Mouse (Mus musculus) frontal cortex, postnatal 25 days (tissue): Measurements from ENCODE around the gene Bpifb1.
A peak's percentile ranks its signal among the peaks of the same experiment; 100 is the strongest.
"Not testable (repeated sequence)": the region's sequence is repeated elsewhere in the genome, so short reads cannot be mapped to it uniquely, and the experiment has no call there.

Source experiments
- DNase-seq, 2 experiments: peaks; one replicate each; pipeline ENCODE4 v3.0.0; 2022; ENCODE audit warnings: low spot score in 2 of 2

Bpifb1 gene

DNA sequence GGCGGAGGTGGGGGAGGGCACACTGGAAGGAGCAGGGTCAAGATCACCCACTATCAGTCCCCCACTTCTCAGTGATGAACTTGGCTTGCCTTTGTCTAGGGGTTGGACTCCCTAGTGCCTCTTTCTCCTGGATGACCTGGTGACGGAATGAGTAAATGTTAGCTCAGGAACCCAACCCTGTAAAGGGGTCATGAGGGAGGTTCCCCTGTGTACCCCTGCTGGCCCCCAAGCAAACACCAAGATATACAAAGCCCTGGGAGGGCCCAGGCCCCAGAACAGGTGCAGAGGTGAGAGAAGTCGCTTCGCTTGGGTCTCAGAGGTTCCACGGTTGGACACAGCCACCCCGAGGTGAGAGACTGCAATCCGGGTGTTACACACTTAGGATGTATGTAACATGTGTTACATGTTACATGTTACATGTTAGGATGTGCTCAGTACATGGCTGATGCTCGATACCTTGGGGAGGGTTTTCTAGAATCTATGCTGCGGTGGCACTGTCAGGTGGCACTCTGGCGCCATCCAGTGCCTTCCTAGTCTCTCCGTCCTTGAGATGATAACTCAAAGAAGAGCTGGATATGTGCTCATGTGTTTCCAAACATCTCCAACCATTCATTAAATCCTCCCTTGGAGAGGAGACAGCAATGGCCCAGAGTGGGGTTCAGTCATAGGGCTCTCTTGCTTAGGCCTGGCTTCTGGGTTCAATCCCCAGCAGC is at the start of gene Bpifb1:
TSS of gene Bpifb1 (plus strand) at position 273 of the 713 bp plus-strand sequence.
- no peak for DNase-seq

DNA sequence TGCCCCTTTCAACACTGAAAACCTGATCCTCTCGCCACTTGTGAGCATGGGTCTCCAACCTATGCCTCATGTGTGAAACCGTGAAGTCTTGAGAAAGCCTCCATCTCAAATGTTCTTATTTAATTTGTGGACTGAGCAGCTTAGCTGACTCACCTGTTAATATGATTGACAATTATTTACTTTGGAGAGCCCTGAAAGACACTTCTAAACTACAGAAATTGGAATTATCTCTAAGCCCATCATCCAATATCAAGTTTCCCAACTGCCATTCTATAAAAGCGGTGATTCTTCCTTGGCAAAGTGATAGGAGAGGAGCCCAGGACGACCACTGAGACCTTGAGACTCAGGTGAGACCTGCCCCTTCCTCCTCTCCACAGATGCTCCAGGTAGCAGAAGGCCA is 48.0 kb upstream of the Bpifb1 start, which contains the start of gene Bpifa1:
TSS of gene Bpifa1 (plus strand) at position 301 of the 400 bp plus-strand sequence.
- no peak for DNase-seq

DNA sequence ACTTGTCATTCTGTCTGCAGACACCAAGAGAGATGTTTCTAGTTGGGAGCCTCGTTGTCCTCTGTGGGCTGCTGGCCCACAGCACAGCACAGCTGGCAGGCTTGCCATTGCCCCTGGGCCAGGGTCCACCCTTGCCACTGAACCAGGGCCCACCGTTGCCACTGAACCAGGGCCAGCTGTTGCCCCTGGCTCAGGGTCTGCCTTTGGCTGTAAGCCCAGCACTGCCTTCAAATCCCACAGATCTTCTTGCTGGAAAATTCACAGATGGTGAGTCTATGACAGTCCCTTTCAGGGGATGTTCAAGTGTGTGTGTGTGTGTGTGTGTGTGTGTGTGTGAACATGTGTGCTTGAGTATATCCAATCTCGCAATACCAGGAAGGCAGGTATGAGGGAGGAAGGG is 46.9 kb upstream of the Bpifb1 start:
- no peak for DNase-seq

DNA sequence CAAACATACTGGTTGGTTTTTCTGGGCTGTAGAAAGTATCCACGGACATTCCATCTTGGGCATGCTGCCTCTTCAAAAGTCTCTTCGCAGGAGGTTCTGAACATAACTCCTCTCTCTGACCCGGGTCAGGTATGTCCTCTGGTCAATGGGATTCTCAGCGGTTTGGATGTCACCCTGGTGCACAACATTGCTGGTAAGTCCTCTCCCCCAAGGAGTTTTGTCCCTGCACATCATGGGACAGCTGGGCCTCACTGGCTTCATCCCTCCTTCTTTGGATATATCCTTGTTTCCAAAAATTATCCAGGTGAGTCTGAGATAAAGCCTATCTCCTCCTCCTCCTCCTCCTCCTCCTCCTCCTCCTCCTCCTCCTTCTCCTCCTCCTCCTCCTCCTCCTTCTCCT is 43.1 kb upstream of the Bpifb1 start:
- no peak for DNase-seq

DNA sequence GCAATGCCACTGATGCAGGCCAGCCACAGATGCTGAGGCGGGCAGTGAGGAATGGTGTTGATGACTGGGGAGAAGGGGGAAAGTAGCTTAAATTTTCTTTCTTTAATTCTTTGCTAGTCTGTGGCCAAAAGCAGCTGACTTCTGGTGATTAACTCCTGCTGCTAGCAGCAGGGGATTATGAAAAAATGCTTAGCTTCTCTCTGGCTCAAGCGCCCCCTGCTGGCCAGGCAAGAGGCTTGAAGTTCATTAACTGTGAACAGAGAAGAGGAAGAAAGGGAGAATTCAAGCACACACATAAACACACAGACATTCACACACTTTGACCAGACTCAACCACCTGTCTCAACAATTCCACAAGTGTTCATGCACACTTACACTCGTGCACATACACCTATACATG is 32.2 kb upstream of the Bpifb1 start:
- no peak for DNase-seq

DNA sequence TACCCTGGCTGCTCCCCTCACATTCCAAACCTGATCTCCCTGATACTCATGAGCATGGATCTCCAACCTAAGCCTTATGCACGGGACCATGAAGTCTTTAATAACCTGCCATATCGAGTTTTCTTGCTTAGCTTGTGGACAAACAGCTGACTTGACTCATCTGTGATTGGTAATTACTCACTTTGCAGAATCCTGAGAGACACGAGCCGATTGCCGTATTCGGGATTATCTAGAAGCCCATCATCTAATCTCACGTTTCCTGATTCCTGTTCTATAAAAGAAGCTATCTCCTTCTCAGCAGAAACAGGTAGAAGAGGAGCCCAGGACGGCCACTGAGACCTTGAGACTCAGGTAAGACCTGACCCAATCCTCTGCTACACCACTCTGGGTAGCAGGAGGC is 28.3 kb upstream of the Bpifb1 start, which contains the start of gene Bpifa5:
TSS of gene Bpifa5 (plus strand) at position 301 of the 400 bp plus-strand sequence.
- DNase-seq: no peak

DNA sequence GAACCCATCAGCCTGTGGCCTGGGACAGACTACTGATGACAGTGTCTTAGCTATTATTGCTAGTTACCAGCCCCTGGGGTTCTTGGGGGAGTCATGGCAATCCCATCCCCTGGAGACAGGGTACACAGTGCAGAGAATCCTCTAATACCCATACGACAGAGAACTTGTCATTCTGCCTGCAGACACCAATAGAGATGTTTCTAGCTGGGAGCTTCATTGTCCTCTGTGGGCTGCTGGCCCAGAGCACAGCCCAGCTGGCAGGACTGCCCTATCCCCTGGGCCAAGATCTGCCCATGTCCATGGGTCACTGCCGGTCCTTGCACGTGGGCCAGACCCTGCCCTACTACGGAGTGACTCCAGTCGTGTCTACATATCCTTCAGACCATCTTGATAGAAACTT is 27.3 kb upstream of the Bpifb1 start:
- no peak for DNase-seq

DNA sequence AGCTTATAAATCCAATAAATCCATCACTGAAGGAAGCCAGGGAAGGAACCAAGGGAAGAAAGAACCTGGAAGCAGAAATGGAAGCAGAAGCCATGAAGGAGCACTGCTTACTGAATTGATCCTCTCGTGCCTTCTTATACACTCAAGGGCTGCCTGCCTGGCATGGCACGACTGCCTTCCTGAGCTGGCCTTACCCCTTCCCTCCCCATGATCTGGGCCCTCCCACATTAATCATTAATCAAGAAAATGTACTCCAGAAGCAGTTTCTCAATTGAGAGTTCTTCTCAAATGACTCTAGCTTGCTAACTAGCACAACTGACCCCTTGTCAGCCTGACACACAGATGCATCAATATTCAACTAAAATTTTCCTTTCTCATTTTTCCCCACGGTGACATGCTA is 21.4 kb upstream of the Bpifb1 start:
- DNase-seq: no peak

DNA sequence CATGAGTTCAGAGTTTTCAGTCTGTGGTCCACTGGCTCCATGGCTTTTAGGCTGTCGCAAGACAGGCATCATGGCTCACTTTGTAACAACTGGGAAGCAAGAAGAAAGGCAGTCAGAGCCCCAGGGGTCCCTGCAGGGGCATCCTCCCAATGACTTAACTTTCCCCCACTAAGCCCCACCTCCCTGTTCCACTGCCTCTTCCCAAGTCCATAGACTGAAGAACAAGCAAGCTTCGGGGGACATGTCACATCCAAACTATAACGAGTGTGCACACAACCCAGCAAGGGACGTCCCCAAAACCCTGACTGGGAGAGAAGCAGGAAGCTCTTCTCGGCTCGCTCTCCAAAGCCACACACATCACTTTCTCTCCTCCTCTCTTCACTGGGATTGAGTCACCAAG is 19.0 kb upstream of the Bpifb1 start:
- DNase-seq: no peak

DNA sequence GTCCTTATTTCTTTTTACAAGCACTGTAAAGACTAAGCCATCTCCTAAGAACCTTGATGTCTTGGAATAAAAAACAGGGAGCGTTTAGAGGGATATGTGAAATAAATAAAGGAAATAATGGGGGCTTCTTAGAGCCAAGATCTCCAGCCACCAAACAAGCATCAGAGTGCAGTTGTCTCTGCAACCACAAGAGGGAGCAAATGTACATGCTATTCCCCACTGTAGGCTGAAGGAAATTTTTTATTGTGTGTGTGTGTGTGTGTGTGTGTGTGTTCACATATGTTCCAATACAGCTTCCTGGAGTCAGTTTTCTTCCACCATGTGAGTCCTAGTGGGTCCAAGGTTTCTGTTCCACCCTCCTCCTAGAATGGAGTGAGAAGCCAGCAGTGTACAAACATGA is 17.3 kb upstream of the Bpifb1 start:
- DNase-seq: peak in 1 of 2 experiments; percentile 22

DNA sequence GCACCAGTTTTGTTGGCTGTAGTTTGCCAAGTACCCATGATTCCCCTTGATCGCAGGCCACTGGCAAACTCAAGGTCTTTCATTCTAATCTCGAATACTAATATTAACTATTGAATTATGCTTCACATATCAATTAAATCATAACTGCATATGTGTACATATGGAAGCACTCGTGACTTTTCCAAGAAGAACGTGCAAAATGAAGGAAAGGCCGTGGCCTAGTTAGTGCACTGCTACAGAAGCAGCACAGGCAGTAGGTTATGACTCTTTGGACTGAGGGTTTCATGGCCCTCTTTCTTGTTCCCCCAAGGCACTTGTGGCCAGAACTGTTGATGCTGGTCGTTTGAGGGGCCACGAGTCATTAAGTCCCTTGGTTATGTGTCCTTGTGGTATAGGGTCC is 8.7 kb upstream of the Bpifb1 start:
- not testable (repeated sequence) for DNase-seq

DNA sequence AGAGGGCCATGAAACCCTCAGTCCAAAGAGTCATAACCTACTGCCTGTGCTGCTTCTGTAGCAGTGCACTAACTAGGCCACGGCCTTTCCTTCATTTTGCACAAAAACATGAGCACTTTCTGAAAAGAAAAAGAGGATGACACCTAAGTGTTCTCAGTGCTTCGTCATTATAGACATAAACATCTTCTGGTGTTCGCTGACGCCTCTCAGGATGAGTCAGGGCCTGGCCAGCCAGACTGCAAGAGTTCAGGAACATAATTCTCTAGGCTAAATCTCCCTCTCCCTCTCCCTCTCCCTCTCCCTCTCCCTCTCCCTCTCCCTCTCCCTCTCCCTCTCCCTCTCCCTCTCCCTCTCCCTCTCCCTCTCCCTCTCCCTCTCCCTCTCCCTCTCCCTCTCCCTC is 7.6 kb upstream of the Bpifb1 start:
- DNase-seq: not testable (repeated sequence)

DNA sequence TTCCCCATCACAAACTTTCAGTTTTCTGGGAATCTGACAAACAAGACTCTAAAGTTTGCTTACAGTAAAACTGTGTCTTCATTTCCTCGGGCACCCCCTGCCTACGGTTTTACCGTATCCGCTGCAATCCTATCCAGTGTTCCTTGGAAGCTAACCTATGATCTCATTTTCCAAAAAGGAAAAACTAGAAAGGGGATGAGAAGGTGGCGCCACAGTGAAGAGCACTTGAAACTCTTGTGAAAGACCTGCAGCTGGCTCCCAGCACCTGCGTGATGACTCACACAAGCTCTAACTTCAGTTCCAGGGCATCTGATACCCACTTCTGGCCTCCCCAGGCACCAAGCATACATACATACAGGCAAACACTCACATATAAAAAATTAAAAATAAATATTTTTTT is 5.3 kb upstream of the Bpifb1 start:
- no peak for DNase-seq

DNA sequence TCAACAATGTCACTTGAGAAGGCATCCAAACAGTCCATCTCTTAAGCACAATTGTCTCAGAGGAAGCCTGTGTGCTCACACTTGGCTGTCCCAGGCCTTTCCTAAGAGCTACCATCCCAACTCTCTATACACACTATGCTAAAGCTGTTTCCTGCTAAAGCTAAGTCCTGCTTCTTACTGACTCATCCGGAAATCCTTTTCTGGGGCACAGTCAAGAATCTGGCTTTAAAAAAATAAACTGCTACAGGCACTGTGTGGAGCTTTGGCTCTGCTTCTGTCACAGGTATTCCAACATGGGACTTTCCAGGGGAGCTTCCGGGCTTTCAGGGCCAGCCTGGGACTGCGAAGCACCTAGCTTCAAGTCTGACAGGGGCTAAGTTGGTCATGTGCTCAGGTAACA is 4.9 kb upstream of the Bpifb1 start:
- DNase-seq: no peak

DNA sequence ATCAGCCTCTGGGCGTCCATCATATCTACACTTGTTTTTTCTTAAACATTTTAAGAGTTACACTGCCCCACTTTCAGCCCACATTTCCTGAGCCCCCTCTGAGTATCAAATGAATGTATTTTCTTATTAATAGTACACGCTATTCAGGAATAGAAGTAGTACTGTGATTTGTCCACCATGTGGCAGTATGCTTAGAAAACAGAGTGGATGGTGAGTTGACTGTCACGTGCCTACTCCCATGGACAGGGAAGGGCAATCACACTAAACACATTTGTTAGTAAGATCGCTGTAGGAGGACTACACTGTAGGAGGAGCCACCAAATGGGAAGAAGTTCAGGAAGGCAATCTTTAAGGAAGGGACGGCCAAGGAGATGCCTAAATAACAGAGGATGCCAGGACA is 3.1 kb upstream of the Bpifb1 start:
- DNase-seq: no peak

DNA sequence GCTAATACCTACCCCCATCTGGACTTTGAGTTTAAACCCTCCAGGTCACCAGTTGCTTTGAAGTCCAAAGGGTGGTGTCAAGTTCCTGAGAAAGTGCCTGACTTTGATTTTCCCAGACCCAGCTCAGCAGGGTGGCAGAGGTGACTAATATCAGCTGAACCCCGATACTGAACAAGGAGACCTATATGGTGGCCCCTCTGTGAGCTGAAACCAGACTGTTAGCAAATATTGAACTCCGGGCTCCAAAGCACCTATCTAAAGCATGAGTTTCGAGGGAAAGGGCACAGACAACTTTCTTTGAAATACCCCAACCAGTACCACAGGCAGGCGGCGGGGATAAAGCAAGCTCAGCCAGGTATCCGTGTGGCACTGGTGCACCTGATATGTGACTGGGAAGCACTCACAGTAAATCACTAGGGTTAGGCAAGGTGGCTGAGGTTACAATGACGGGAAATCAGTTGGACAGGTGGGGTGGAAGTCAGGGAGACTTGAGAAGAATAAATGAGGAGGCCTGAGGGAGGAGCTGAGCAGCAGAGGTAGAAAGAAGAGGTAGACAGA is 662 bp upstream of the Bpifb1 start:
- no peak for DNase-seq

DNA sequence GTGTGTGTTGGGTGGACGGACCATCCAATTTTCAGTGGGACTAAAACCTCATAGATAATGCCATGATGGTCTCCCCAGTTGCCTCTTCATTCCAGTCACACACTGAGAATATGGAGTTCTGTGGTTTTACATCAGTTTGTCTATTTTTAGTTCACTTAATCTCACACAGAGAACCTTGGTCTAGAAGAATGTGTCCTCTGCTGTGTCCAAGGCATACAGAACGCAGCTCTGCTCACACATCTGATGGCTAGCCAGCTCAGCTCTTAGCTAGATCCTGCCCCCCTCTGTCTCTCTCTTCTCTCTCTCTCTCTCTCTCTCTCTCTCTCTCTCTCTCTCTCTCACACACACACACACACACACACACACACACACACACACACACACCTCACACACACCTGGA is 1.5 kb downstream of the Bpifb1 start:
- DNase-seq: no peak

DNA sequence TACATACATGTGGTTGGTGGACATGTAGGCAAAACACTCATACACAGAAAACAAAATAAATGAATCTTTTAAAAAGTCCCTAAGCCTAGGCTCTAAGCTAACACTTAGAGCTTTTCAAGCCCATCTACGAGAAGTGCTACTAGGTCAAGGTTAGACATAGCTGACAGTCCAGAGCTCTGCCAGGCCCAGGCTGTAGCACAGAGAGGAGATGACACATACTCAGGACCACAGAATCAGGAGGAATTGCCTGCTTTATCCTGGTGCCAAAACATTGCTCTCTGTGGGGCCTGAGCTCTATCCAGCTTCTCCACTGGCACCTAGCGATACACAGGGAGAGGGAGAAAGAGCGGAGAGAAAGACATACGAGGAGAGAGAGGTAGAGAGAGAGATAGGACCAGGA is 2.5 kb downstream of the Bpifb1 start:
- DNase-seq: no peak

DNA sequence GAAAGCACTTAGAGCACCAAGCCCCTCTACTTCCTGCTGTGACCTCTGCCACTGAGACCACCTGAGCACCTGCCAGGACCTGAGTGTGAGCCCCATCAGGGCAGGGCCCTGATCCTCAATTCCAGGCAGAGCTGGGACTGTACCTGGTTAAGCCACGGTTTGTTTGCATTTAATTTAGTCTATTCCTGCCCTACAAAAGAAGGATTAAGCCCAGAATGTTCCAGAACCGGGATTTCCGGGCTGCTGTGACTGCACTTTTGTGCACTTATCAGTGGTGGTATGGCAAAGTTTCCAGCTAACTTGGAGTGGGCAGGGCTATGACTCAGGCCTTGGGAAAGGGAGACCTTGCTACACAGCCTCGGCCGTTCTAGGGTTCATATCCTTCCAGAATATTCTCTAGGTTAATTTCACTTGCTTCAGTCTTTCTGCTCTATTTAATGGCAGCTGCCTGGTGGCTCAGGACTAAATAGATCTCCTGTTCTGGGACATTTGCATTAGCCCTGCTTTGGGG is 3.4 kb downstream of the Bpifb1 start:
- DNase-seq: no peak

DNA sequence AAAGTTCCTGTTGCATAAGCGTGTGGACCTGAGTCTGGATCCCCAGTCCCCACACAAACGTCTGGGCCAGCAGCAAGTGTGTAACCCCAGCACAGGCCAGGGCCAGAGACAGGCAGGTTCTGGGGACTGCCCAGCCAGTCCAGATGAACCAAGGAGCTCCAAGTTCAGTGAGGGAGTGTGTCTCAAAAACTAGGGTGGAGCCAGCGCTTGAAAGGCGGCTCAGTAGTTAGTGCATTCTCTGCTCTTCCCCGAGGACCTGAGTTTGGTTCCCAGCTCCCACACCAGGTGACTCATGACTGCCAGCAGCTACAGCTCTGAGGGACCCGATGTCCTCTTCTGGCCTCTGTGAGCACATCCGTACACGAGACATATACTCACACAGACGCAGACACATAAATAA is 6.4 kb downstream of the Bpifb1 start:
- no peak for DNase-seq

DNA sequence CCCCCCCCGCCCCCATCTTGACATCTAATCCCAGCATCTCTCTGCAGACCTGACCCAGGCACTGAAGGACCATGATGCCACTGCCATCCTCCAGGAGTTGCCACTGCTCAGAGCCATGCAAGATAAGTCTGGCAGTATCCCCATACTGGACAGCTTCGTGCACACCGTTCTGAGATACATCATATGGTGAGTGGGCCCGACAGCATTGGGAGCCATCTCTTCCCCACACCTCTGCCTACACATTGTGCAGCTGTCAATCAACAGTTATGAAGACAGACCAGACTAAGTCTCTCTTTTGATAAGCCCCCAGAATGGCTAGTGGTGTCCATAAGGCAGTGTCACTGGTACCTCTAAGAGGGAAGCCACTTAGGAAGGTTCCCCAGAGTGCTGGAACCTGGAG is 14.0 kb downstream of the Bpifb1 start:
- no peak for DNase-seq

DNA sequence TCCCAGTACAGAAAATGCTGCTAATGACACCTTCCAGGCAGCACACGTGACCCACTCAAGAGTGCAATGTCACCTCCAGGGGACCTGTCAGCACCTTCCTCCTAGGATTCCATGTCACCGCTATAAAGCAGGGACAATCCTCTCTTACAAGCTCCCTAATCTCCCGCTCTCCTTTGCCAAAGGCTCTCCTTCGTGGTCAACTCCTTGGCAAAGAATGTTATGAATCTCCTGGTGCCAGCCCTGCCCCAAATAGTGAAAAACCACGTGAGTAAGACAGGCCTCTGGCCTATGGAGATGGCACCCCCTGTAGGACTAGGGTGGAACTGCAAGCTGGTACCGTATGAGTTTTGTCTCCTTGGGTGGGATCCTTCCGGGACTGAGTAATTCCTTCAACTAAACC is 16.3 kb downstream of the Bpifb1 start:
- no peak for DNase-seq

DNA sequence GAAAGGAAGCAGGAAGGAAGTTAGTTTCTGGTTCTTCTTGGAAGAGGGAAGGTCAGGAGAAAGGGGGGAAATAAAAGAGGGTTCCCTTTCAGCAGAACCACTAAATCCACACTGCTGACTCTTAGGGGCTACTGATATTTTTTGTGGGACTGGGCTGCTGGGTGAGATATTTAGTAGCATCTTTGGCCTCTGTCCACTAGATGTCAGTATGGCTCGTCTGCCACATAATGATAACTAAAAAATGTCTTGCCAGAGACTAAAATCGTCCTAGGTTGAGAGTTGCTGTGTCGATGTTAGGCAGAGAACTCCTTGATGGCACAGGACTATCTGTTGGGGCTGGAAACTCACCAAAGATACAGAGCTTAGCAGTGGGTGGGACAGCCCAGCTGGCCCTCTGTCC is 18.5 kb downstream of the Bpifb1 start:
- DNase-seq: no peak

DNA sequence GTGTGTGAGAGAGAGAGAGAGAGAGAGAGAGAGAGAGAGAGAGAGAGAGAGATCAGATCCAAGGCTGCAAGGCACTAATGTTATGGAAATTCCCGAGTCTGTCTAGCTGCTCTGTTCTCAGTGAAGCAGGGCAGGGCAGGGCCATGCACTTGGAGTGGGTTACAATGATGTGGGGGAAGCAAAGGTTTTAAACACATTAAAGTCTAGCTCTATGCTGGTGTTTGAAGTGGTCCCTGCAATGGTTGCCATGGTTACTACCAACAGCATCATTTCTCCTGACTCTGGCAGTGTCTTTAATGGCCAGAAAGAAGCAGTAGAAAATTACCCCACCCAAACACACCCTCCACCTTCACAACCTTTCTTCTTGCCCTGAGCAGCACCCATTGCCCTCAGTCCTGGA is 20.5 kb downstream of the Bpifb1 start:
- no peak for DNase-seq
